Mouse (Mus musculus) lung, postnatal 36 days (tissue): ENCODE results near the gene Naa40.

Experiments used
- DNase-seq: peaks from one replicate; pipeline ENCODE4 v3.0.0; 2022; ENCODE audit warnings: mixed read lengths

Gene Naa40

DNA sequence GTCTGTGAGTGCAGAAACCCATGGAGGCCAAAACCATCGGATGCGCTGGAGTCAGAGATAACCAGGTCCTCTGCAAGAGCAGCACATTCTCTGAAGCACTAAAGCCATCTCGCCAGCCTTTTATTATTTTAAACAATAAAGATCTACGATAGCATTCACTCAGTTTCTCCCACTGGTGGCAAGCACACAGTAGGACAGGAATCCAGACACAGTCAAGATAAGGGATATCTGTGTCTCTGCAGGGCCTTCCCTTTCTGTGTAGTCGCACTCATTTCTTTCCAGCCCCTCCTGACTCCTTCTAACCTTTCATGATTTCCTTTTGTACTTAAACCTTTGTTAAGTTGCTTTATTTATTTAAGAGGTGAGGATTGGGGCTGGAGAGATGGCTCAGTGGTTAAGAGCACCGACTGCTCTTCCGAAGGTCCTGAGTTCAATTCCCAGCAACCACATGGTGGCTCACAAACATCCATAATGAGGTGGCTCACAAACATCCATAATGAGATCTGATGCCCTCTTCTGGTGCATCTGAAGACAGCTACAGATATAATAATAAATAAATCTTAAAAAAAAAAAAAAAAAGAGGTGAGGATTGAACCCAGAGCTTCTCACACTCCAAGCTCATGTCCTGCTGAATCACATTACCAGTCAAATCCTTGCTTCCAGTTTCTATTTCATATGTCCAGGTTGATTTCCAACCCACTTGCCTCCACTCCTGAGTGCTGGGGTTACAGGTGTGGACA lies 30.9 kb downstream of the Naa40 start:
- DNase-seq: no peak

- peak; percentile 96 for DNase-seq
These were observed 34.9 kb downstream of the Naa40 start, which contains the start of gene Otub1 for GRCm38 (mm10) chr19:7205753-7206736. TSS of gene Otub1 (minus strand) at chr19:7206316.

- no peak for DNase-seq
These were observed 35.7 kb downstream of the Naa40 start for GRCm38 (mm10) chr19:7205326-7205725.

GRCm38 (mm10) chr19:7204898-7205297 lies 36.1 kb downstream of the Naa40 start:
- DNase-seq: no peak

DNA sequence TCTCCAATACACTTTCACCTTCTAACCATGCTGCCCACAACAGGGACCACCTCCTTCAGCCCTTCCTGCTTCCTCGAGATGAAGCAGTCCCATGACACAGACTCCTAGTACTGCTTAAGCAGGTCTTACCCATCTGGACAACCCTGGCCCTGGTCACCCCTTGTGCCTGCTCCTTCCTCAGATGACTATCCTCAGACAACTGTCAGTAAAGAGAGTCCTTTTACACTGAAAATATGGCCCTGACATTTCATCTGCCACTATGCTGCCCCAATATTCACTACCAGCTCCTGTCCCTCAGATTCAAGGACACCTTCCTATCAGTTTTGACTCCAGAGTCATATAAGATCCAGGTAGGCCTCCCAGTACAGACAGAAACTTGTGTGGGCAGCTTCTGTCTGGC lies 40.6 kb downstream of the Naa40 start:
- no peak for DNase-seq

DNA sequence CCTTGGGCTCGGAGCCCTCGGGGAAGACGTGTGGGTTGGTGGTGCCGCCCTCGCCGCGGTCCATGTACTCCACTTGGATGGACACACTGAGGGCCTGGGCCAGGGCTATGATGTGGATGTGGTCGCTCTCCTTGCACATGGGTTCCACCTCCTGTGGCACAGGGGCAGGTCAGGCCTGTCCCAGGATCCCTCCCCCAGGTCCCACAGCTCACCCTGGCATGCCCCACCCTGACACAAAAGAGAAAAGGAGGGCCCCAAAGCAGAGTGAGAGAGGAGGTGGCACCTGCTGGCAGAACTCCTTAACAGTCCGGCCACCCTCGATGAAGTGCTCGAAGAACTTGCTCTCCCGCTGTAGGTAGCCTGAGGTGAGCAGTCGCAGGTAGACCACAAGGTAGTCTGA lies 41.9 kb downstream of the Naa40 start:
- DNase-seq: no peak

DNA sequence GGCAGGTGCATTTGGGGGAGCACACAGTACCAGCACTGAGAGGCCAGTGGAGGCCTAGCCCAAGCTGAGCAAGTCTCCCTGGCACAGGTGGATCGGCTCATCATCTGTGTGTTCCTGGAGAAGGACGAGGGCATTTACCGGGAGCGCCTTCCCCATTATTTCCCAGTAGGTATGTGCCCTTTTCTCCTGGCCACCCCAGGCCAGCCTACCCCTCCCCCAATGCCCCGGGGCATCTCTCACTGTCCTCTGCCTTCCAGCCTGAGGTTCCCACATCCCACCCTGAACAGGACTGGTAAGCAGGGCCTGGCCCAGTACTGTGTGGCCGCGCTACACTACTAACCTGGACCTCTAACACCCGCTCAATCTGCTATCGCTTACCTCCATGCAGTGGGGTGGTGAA lies 43.5 kb downstream of the Naa40 start:
- DNase-seq: no peak

GRCm38 (mm10) chr19:7196741-7197270 lies 44.2 kb downstream of the Naa40 start:
- peak; percentile 21 for DNase-seq

DNA sequence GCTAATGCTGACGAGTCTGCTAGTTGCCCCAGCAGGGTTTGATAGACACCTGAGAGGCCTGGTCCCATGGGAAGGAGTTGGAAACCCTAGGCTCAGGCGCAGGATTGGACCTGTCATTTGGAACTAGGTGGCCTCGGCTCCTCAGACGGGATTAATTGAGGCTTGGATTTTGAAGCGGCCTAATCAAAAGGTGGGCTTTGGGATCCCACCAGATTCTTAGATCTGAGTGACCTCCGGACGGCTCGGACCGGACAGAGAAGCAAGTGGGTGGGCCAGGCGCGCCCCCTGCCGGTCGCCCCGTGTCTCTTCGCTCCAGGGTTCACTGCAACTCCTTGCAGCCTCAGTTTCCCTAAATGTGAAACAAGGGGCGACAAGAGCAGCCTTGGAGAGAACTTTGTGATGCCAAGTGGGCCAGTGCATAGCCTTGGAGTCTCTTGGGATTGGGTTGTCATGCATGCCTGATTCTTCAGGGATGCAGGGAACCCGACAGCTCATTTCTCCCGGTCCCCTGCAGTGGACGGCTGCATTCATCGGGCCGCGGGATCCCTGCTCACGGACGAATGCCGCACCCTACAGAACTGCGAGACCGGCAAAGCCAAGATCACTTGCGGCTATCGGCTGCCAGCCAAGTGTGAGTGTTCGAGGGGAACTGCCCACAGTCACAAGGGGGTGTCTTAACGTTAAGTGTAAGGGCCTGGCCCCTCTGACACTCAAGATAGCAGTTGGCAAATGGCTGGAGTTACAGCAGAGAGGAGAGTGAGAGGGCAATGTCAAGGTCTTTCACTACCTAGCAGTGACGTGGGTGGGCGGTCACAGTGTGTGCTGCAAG lies 44.9 kb downstream of the Naa40 start:
- DNase-seq: peak; percentile 64

DNA sequence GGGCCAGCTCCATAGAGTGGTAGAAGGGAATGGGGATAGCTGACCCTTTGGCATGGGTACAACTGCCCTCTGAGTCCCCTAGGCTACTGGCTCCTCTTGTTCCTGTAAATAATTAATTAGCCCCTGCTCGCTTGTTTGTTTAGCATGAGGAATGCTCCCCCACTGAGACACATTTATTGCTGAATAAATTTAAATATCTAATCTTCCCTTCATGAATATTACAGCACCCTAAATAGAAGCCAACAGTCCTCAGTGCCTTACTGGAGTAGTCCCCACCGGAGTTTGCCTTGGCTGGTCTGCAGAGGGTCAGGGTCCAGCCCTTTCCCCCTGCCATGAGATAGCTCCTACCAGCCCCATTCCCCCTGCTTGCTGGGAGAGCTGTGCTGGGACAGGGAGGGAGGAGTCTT lies 48.4 kb downstream of the Naa40 start:
- no peak for DNase-seq

DNA sequence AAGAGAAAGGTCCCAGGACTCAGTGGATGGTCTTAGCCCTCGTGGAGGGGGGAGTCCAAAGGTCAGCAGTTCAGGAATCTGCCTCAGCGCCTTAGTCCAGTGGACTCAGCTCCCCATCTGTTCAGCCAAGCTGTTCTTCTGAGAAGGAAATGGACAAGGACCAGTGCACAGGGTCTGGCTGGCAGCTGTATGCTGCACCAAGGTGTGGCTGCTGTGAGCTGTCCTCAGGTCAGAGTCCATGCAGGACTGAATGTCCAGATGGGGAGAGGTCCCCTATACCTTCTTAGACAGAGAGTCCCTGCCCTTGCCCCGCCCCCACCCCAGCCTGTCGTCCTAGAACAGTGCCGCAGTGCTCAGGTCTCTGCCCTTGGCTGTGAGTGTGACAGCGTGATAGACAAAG lies 49.3 kb downstream of the Naa40 start:
- DNase-seq: no peak

GRCm38 (mm10) chr19:7190986-7191385 lies 50.0 kb downstream of the Naa40 start:
- DNase-seq: no peak

DNA sequence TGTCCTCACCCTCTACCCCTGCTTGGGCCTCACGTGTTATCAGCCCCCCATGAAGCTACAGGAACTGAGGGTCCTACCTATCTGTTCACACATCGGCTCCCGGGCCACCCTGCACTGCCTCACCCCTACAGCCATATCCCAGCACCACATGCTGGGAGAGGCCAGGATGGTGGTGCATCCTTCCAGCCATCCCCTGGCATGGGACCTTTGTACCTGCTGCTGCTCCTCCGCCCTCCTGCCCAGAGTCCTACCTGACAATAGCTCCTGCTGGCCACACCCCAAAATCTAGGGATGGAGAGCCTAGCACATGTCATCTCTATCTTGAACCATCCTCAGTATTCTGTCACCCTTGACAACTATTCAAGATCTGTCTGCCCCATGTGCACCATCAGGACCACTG lies 52.0 kb downstream of the Naa40 start:
- DNase-seq: no peak

DNA sequence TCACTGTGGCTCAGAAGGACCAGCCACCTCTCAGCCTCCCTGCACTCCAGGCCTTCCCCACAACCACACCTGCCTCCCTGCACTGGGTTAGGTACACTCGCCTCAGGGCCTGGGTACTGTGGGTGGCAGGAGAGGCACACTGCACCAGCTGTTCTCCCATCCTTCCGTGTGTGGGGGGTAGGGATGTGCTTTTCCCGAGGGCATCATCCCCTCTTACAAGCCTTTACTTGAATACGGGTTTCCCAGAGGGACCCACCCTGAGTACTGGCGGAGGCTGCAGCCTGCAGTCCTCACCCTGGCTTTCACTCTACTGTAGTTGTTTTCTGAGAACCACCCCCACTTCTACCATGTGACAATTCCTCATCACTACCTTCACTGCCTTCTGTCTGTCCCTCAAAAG lies 53.8 kb downstream of the Naa40 start:
- no peak for DNase-seq

GRCm38 (mm10) chr19:7185715-7186291 lies 55.2 kb downstream of the Naa40 start:
- no peak for DNase-seq

- DNase-seq: no peak
These were observed 55.9 kb downstream of the Naa40 start for GRCm38 (mm10) chr19:7185059-7185458.

DNA sequence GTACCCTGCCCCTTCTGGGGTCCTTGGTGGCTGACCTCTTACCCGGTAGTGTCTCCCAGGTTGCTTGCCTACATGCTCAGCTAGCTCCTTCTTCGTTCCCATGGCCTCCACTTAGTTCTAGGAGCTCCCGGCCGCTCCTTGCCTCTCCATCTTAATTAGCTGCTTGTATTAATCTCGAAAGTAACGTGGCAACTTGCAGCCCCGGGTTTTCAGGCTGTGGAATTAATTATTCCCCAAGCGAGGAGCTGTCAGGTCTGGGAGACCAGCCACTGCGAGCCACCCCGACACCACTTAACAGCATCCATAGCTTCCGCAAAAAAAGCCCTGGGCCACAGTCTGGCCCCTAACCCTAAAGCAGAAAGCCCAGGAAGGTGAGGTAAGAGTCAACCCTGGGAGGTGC lies 57.6 kb downstream of the Naa40 start:
- DNase-seq: no peak

GRCm38 (mm10) chr19:7182273-7182949 lies 58.6 kb downstream of the Naa40 start:
- DNase-seq: peak; percentile 70

DNA sequence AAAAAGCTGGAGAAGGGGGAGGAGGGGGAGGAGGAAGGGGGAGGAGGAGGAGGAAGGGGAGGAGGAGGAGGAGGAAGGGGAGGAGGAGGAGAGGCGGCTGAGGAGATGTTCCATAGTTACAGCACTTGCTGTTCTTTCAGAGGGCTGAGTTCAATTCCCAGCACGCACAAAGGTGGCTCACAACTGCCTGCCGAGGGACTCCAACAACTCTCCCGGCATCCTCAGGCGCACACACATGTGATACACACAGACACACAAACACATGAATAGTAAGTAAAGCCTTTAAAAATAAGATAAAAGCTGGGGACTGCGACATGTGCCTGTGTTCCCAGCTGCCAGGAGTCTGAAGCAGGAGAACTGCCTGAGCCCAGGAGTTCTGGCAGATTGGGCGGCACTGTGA lies 59.5 kb downstream of the Naa40 start:
- no peak for DNase-seq

GRCm38 (mm10) chr19:7180756-7181405 lies 60.1 kb downstream of the Naa40 start:
- DNase-seq: peak; percentile 48

DNA sequence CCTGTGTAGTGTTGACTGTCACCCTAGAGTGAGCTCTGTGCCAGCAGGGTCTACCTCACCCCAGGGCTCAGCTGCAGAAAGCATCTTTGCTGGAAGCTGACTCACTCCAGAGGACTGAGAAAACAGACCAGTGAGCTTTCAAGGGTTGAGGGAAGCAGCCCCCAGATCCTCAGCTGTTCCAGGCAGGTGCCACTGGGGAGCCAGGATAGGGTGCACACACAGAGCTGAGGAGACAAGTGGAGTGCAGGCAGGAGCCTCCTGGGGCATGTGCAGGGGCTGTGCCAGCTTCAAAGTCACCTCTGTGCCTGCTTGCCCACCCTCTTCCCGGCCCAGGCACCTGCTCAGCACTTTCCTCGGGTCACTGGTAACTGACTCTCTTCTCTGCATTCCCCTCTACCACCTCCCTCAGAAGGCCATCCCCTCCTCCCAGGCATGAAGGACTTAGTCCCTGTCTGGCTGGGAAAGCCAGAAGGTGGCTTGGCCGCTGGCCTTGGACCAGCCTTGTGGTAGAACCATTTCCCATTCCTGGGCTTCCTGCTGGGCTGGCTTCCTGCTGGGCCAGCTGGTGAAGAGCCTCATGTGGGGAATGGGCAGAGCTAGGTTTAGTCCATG lies 62.0 kb downstream of the Naa40 start:
- DNase-seq: no peak
